ENCODE assay signal across 8 mouse cellular contexts in genomic region chr11:117384897-117385296, GRCm38 (mm10).
DNase-seq lines count a peak whose midpoint lies in the region; ATAC-seq lines count a peak whose summit lies in the region.

No protein-coding gene starts in this region.

- H3K27me3 ChIP-seq in heart, embryonic 11.5 days (ENCODE audit: control insufficient read depth, insufficient read depth, low read length) = peaks cover 10% of the 10 kb centered on the region
- H3K27me3 ChIP-seq in kidney, embryonic 15.5 days = peaks cover 84% of the 10 kb centered on the region
- peaks cover 23% of the 10 kb centered on the region for H3K27me3 ChIP-seq in limb, embryonic 15.5 days
- no peaks in the 10 kb centered on the region for H3K27me3 ChIP-seq in splenic B cell, adult 2 months (ENCODE audit: control insufficient read depth, insufficient read depth, low read length, poor library complexity, severe bottlenecking)

- WGBS in heart, embryonic 11.5 days (ENCODE audit: insufficient replicate concordance) = 2% methylated on average over 16 of the region's 16 CpGs
- WGBS in kidney, embryonic 15.5 days = under 1% methylated on average over 16 of the region's 16 CpGs
- under 1% methylated on average over 16 of the region's 16 CpGs for WGBS in limb, embryonic 15.5 days

- H3K9ac ChIP-seq in heart, embryonic 11.5 days (ENCODE audit: low read depth, low read length) = no peak overlapping the region; the same call in 1 of the 2 replicates
- H3K9ac ChIP-seq in kidney, embryonic 15.5 days = no peak overlapping the region
- no peak overlapping the region for H3K9ac ChIP-seq in limb, embryonic 15.5 days

- 0 out of 2 replicates have a peak overlapping the region, but pooled peaks have one; percentile 9 for H3K4me3 ChIP-seq in heart, embryonic 11.5 days (ENCODE audit: low read depth, low read length)
- no peak overlapping the region for H3K4me3 ChIP-seq in kidney, embryonic 15.5 days (replicated peaks)
- H3K4me3 ChIP-seq in limb, embryonic 15.5 days = no peak overlapping the region

- H3K36me3 ChIP-seq in heart, embryonic 11.5 days (ENCODE audit: control insufficient read depth, insufficient read depth, low read length) = no peaks in the 10 kb centered on the region
- no peaks in the 10 kb centered on the region for H3K36me3 ChIP-seq in kidney, embryonic 15.5 days
- H3K36me3 ChIP-seq in limb, embryonic 15.5 days = no peaks in the 10 kb centered on the region
- no peaks in the 10 kb centered on the region for H3K36me3 ChIP-seq in splenic B cell, adult 2 months (ENCODE audit: control insufficient read depth, insufficient read depth, low read length, poor library complexity, severe bottlenecking)

- no peak overlapping the region for H3K27ac ChIP-seq in heart, embryonic 11.5 days (ENCODE audit: low read depth, low read length)
- no peak overlapping the region for H3K27ac ChIP-seq in kidney, embryonic 15.5 days
- no peak overlapping the region for H3K27ac ChIP-seq in limb, embryonic 15.5 days

- ATAC-seq in erythroid progenitor cell, adult 5-6 weeks (replicated peaks; ENCODE audit: low FRiP score, poor library complexity, severe bottlenecking) = 0 out of 2 replicates have a peak, but pooled peaks have one; percentile 28
- ATAC-seq in heart, embryonic 11.5 days (replicated peaks; ENCODE audit: insufficient number of reproducible peaks, low FRiP score, low TSS enrichment) = no peak
- peak; percentile 70; the same call in 1 of the 2 replicates for ATAC-seq in kidney, embryonic 15.5 days (replicated peaks; ENCODE audit: low FRiP score)
- no peak for ATAC-seq in limb, embryonic 15.5 days (ENCODE audit: insufficient number of reproducible peaks, low FRiP score, low TSS enrichment, low read depth)

- peak; percentile 83 to 85 for DNase-seq in B cell, adult 2 months
- DNase-seq in brain, adult 2 months (ENCODE audit: low read depth, low spot score) = peak; percentile 96
- peak; percentile 83 for DNase-seq in naive thymus-derived CD4-positive, alpha-beta T cell, adult 2 months (ENCODE audit: low read depth)
- peak; percentile 77 for DNase-seq in splenic B cell, adult 2 months (ENCODE audit: low read depth, low spot score)

- H3K9me3 ChIP-seq in heart, embryonic 11.5 days (replicated peaks; ENCODE audit: control insufficient read depth, low read length) = no peaks in the 10 kb centered on the region
- H3K9me3 ChIP-seq in kidney, embryonic 15.5 days (replicated peaks) = no peaks in the 10 kb centered on the region
- H3K9me3 ChIP-seq in limb, embryonic 15.5 days = no peaks in the 10 kb centered on the region

- peak overlapping the region; percentile 41 for H3K4me2 ChIP-seq in heart, embryonic 11.5 days
- H3K4me2 ChIP-seq in kidney, embryonic 15.5 days = peak overlapping the region; percentile 18; the same call in 1 of the 2 replicates
- H3K4me2 ChIP-seq in limb, embryonic 15.5 days = 0 out of 2 replicates have a peak overlapping the region, but pooled peaks have one; percentile 22

- peaks cover 13% of the 10 kb centered on the region for H3K4me1 ChIP-seq in heart, embryonic 11.5 days (ENCODE audit: control insufficient read depth, insufficient read depth, low read length)
- H3K4me1 ChIP-seq in kidney, embryonic 15.5 days = peaks cover 37% of the 10 kb centered on the region
- H3K4me1 ChIP-seq in limb, embryonic 15.5 days = peaks cover 22% of the 10 kb centered on the region

Comparison
In these comparisons a context has a peak if more than half of its experiments do, and no peak if none do; other contexts are left out.
1. ATAC-seq: peak in erythroid progenitor cell, adult 5-6 weeks (single experiment) and kidney, embryonic 15.5 days (single experiment); none in heart, embryonic 11.5 days (single experiment) and limb, embryonic 15.5 days (single experiment).
2. Peak in every context shown above with its lines, with median percentiles within 50 percentile points of each other: DNase-seq and H3K4me2 ChIP-seq.